Mouse (Mus musculus) limb, embryonic 12.5 days (tissue): ENCODE measurements around the gene Zfp36. TPM values are rescaled to one million over a fixed set of nuclear protein-coding genes. Genes with fewer than 3 reads are reported as not detected.

Experiments used
- ATAC-seq: fragments of 200-750 bp; cut with Nextera tagmentation; 2 replicates; pipeline ENCODE4 v1.8.0; 2017; ENCODE audit warnings: low read depth, moderate TSS enrichment; ENCODE audit not compliant: insufficient number of reproducible peaks, insufficient read depth, low FRiP score, low TSS enrichment
- H3K27ac ChIP-seq: fragments of 300-500 bp; sonication (generic); 2 replicates; pipeline ENCODE4 v1.5.1; 2016; ENCODE audit warnings: mild to moderate bottlenecking, moderate library complexity
- H3K27me3 ChIP-seq: fragments of 300-500 bp; sonication (generic); 2 replicates; pipeline ENCODE4 v1.6.1; 2016; ENCODE audit warnings: mild to moderate bottlenecking, moderate library complexity
- H3K36me3 ChIP-seq: fragments of 300-500 bp; sonication (generic); 2 replicates; pipeline ENCODE4 v1.6.1; 2016; ENCODE audit warnings: mild to moderate bottlenecking, moderate library complexity
- H3K4me1 ChIP-seq: fragments of 300-500 bp; sonication (generic); replicated peaks from 2 replicates; pipeline ENCODE4 v1.6.1; 2016
- H3K4me2 ChIP-seq: fragments of 300-500 bp; sonication (generic); 2 replicates; pipeline ENCODE4 v1.6.1; 2016; ENCODE audit warnings: mild to moderate bottlenecking, moderate library complexity
- H3K4me3 ChIP-seq: fragments of 300-500 bp; sonication (generic); replicated peaks from 2 replicates; pipeline ENCODE4 v1.5.1; 2016; ENCODE audit warnings: mild to moderate bottlenecking
- H3K9ac ChIP-seq: fragments of 300-500 bp; sonication (generic); replicated peaks from 2 replicates; pipeline ENCODE4 v1.6.1; 2016; ENCODE audit warnings: mild to moderate bottlenecking, moderate library complexity
- H3K9me3 ChIP-seq: fragments of 300-500 bp; sonication (generic); 2 replicates; pipeline ENCODE4 v1.6.1; 2016; ENCODE audit warnings: mild to moderate bottlenecking, moderate library complexity
- WGBS: fragments of 180-500 bp; shearing (Covaris S2); methylation state at CpG from one replicate; pipeline ENCODE4 v1.1.7; 2016; 5-methylcytosine and 5-hydroxymethylcytosine counted together
- polyA plus RNA-seq: library from polyadenylated mRNA; unstranded; fragments of >200 nt; fragmentation: Nextera tagmentation; extraction: Ambion mirVana; gene quantifications from 2 replicates; pipeline ENCODE4 v1.2.1, GENCODE M21; 2016

Gene Zfp36
- polyA plus RNA-seq, 1 experiment from 2014 or later: 7.1 TPM

GRCm38 (mm10) chr7:28328260-28328659 lies 51.8 kb downstream of the Zfp36 start:
- 93% methylated on average over 2 of the region's 2 CpGs for whole genome bisulfite sequencing
- ATAC-seq: no peak
- H3K4me3 ChIP-seq: no peak overlapping the region

More at GRCm38 (mm10) chr7:28328260-28328659, 51.8 kb downstream of the Zfp36 start:
- Histone ChIP-seq H3K27me3 (no peaks in the 10 kb centered on the region), H3K4me1 (no peaks in the 10 kb centered on the region), H3K4me2 (no peak overlapping the region), H3K36me3 (peaks cover 97% of the 10 kb centered on the region), H3K27ac (no peak overlapping the region), H3K9me3 (no peaks in the 10 kb centered on the region), H3K9ac (no peak overlapping the region)

Other genes with a start within 250 kb of the Zfp36 start
- 159 and 169 TPM in 2 replicates for gene Fbl, start 210.5 kb downstream of the Zfp36 start, polyA plus RNA-seq
- gene Dyrk1b, start 200.8 kb downstream of the Zfp36 start, polyA plus RNA-seq: 17.6 and 20.5 TPM in 2 replicates
- gene Eid2, start 112.4 kb downstream of the Zfp36 start, polyA plus RNA-seq: 5.4 and 18.9 TPM in 2 replicates
- gene Eid2b, start 102.5 kb downstream of the Zfp36 start, polyA plus RNA-seq: 17.6 and 18.5 TPM in 2 replicates
- gene Selenov, start 89.1 kb downstream of the Zfp36 start, polyA plus RNA-seq: not detected in 2 replicates
- gene Dll3, start 78.0 kb downstream of the Zfp36 start, polyA plus RNA-seq: 3.5 and 3.7 TPM in 2 replicates
- 166 and 169 TPM in 2 replicates for gene Timm50, start 68.2 kb downstream of the Zfp36 start, polyA plus RNA-seq
- 99.0 and 117 TPM in 2 replicates for gene Supt5, start 41.5 kb downstream of the Zfp36 start, polyA plus RNA-seq
- 915 and 927 TPM in 2 replicates for gene Rps16, start 29.6 kb downstream of the Zfp36 start, polyA plus RNA-seq
- 96.9 and 106 TPM in 2 replicates for gene Plekhg2, start 7.7 kb downstream of the Zfp36 start, polyA plus RNA-seq
- 45.4 and 51.6 TPM in 2 replicates for gene Med29, start 12.5 kb upstream of the Zfp36 start, polyA plus RNA-seq
- 83.0 and 86.8 TPM in 2 replicates for gene Paf1, start 12.7 kb upstream of the Zfp36 start, polyA plus RNA-seq
- gene Gmfg, start 57.2 kb upstream of the Zfp36 start, polyA plus RNA-seq: 6.2 and 9.0 TPM in 2 replicates
- 7.5 and 7.9 TPM in 2 replicates for gene Lrfn1, start 71.7 kb upstream of the Zfp36 start, polyA plus RNA-seq
- gene Ifnl2, start 130.2 kb upstream of the Zfp36 start, polyA plus RNA-seq: not detected in 2 replicates
- not detected in 2 replicates for gene Ifnl3, start 142.6 kb upstream of the Zfp36 start, polyA plus RNA-seq
- gene Sycn, start 160.6 kb upstream of the Zfp36 start, polyA plus RNA-seq: not detected in 2 replicates
- not detected in 2 replicates for gene Nccrp1, start 167.0 kb upstream of the Zfp36 start, polyA plus RNA-seq
- 30.5 and 36.0 TPM in 2 replicates for gene Samd4b, start 217.9 kb upstream of the Zfp36 start, polyA plus RNA-seq
- gene Pak4, start 217.9 kb upstream of the Zfp36 start, polyA plus RNA-seq: 42.4 and 44.1 TPM in 2 replicates